Mouse (Mus musculus) stomach, postnatal 0 days (tissue): ENCODE measurements around the gene Cd300lg. TPM values are rescaled to one million over a fixed set of nuclear protein-coding genes. Genes with fewer than 3 reads are reported as not detected.

Experiments
- ATAC-seq: fragments of 200-750 bp; cut with Nextera tagmentation; 2 replicates; pipeline ENCODE4 v1.8.0; 2017; ENCODE audit not compliant: low FRiP score, low TSS enrichment
- DNase-seq: peaks from one replicate; pipeline ENCODE4 v3.0.0-alpha.2; 2016; ENCODE audit warnings: low spot score
- H3K27ac ChIP-seq: fragments of 300-500 bp; sonication (generic); replicated peaks from 2 replicates; pipeline ENCODE4 v1.5.1; 2014; ENCODE audit warnings: mild to moderate bottlenecking, control low read depth
- H3K27me3 ChIP-seq: fragments of 300-500 bp; sonication (generic); 2 replicates; pipeline ENCODE4 v1.6.1; 2014; ENCODE audit warnings: low read length; ENCODE audit not compliant: control insufficient read depth, insufficient read depth
- H3K36me3 ChIP-seq: fragments of 300-500 bp; sonication (generic); 2 replicates; pipeline ENCODE4 v1.6.1; 2014; ENCODE audit warnings: low read length, mixed read lengths; ENCODE audit not compliant: control insufficient read depth, insufficient read depth
- H3K4me1 ChIP-seq: fragments of 300-500 bp; sonication (generic); replicated peaks from 2 replicates; pipeline ENCODE4 v1.6.1; 2014; ENCODE audit warnings: antibody characterized with exemption; ENCODE audit not compliant: control insufficient read depth, insufficient read depth
- H3K4me2 ChIP-seq: fragments of 300-500 bp; sonication (generic); replicated peaks from 2 replicates; pipeline ENCODE4 v1.6.1; 2014; ENCODE audit warnings: low read depth, mild to moderate bottlenecking, control low read depth, moderate library complexity
- H3K4me3 ChIP-seq: fragments of 300-500 bp; sonication (generic); 2 replicates; pipeline ENCODE4 v1.5.1; 2014; ENCODE audit warnings: low read depth, low read length, control low read depth
- H3K9ac ChIP-seq: fragments of 300-500 bp; sonication (generic); 2 replicates; pipeline ENCODE4 v1.6.1; 2014; ENCODE audit warnings: mild to moderate bottlenecking, low read length, control low read depth, mixed read lengths
- H3K9me3 ChIP-seq: fragments of 300-500 bp; sonication (generic); 2 replicates; pipeline ENCODE4 v1.6.1; 2016; ENCODE audit warnings: low read length; ENCODE audit not compliant: control insufficient read depth
- CTCF ChIP-seq: IDR thresholded peaks from 2 replicates; pipeline ENCODE4 v1.5.1; 2016; ENCODE audit warnings: antibody characterized with exemption, low read depth, mild to moderate bottlenecking, moderate library complexity
- EP300 ChIP-seq: optimal IDR thresholded peaks from 2 replicates; pipeline ENCODE3; 2016; ENCODE audit warnings: antibody characterized with exemption
- WGBS: fragments of 180-500 bp; shearing (Covaris S2); extraction: QIAGEN DNeasy Blood & Tissue Kit; methylation state at CpG from one replicate; pipeline ENCODE4 v1.1.7; 2014; 5-methylcytosine and 5-hydroxymethylcytosine counted together
- polyA plus RNA-seq: library from polyadenylated mRNA; unstranded; fragments of >200 nt; fragmentation: Nextera tagmentation; extraction: Ambion mirVana; gene quantifications from 2 replicates; pipeline ENCODE4 v1.2.1, GENCODE M21; 2015

The Cd300lg gene
- polyA plus RNA-seq, 1 experiment from 2014 or later = 3.4 TPM

GRCm38 (mm10) chr11:102026694-102027360 lies 14.5 kb upstream of the Cd300lg start:
- DNase-seq (peak; percentile 79), ATAC-seq (peak; percentile 78)
- no peak for TF ChIP-seq CTCF
- no peak for TF ChIP-seq EP300
- Histone ChIP-seq H3K9ac (peak overlapping the region; percentile 66), H3K9me3 (no peaks in the 10 kb centered on the region), H3K27ac (0 out of 2 replicates have a peak overlapping the region, but pooled peaks have one; percentile 45), H3K4me2 (peak overlapping the region; percentile 90), H3K4me1 (no peaks in the 10 kb centered on the region), H3K27me3 (no peaks in the 10 kb centered on the region), H3K36me3 (no peaks in the 10 kb centered on the region), H3K4me3 (peak overlapping the region; percentile 60)
- WGBS = under 1% methylated on average over 42 of the region's 73 CpGs

- Histone ChIP-seq H3K4me3 (peak overlapping the region; percentile 60), H3K36me3 (no peaks in the 10 kb centered on the region), H3K4me1 (no peaks in the 10 kb centered on the region), H3K9ac (no peak overlapping the region), H3K9me3 (no peaks in the 10 kb centered on the region), H3K27ac (no peak overlapping the region), H3K27me3 (no peaks in the 10 kb centered on the region), H3K4me2 (peak overlapping the region; percentile 90)
- DNase-seq (no peak), ATAC-seq (no peak)
- no peak for TF ChIP-seq EP300
- peak; percentile 36 for TF ChIP-seq CTCF
- WGBS = 9% methylated on average over 12 of the region's 12 CpGs
These were observed 13.8 kb upstream of the Cd300lg start for GRCm38 (mm10) chr11:102027361-102028017.

- H3K4me3 ChIP-seq = peak within 1 kb of the TSS; percentile 60
- no peaks in the 10 kb centered on the region for H3K4me1 ChIP-seq
- WGBS = 74% methylated on average over 6 of the region's 6 CpGs
- peak within 1 kb of the TSS; percentile 90 for H3K4me2 ChIP-seq
- H3K9me3 ChIP-seq = no peaks in the 10 kb centered on the region
- TF ChIP-seq CTCF (no peak), EP300 (no peak)
- H3K27ac ChIP-seq = no peak within 1 kb of the TSS
- no peak within 1 kb of the TSS for H3K9ac ChIP-seq
- H3K27me3 ChIP-seq = no peaks in the 10 kb centered on the region
- no peak for ATAC-seq
- H3K36me3 ChIP-seq = no peaks in the 10 kb centered on the region
- no peak for DNase-seq
These were observed 13.1 kb upstream of the Cd300lg start, which contains the start of gene Mpp3 for GRCm38 (mm10) chr11:102028087-102028816. Mpp3 (minus strand) TSS chr11:102028461.

- no peaks in the 10 kb centered on the region for H3K36me3 ChIP-seq
- H3K4me2 ChIP-seq = no peak overlapping the region
- no peaks in the 10 kb centered on the region for H3K4me1 ChIP-seq
- TF ChIP-seq CTCF = no peak
- TF ChIP-seq EP300 = no peak
- 77% methylated on average over 4 of the region's 4 CpGs for WGBS
- no peaks in the 10 kb centered on the region for H3K27me3 ChIP-seq
- no peak for DNase-seq
- H3K9ac ChIP-seq = no peak overlapping the region
- no peak for ATAC-seq
- H3K4me3 ChIP-seq = no peak overlapping the region
- no peak overlapping the region for H3K27ac ChIP-seq
- H3K9me3 ChIP-seq = no peaks in the 10 kb centered on the region
These were observed 12.0 kb upstream of the Cd300lg start for GRCm38 (mm10) chr11:102029304-102029703.

GRCm38 (mm10) chr11:102029966-102030365 lies 11.3 kb upstream of the Cd300lg start:
- Histone ChIP-seq H3K4me3 (no peak overlapping the region), H3K4me1 (no peaks in the 10 kb centered on the region), H3K4me2 (no peak overlapping the region), H3K9me3 (no peaks in the 10 kb centered on the region), H3K27me3 (no peaks in the 10 kb centered on the region), H3K27ac (no peak overlapping the region), H3K36me3 (no peaks in the 10 kb centered on the region), H3K9ac (no peak overlapping the region)
- DNase-seq = no peak
- 39% methylated on average over 7 of the region's 7 CpGs for WGBS
- no peak for TF ChIP-seq EP300
- TF ChIP-seq CTCF = peak; percentile 18; the same call in 1 of the 2 replicates
- ATAC-seq = no peak
